Mouse (Mus musculus) heart, embryonic 16.5 days (tissue): ENCODE results near the gene Tsga10ip. TPM values are rescaled to one million over a fixed set of nuclear protein-coding genes. Genes with fewer than 3 reads are reported as not detected.
"Not testable (repeated sequence)": the region's sequence is repeated elsewhere in the genome, so short reads cannot be mapped to it uniquely, and the experiment has no call there.

ENCODE experiments used
- ATAC-seq: fragments of 200-750 bp; cut with Nextera tagmentation; replicated peaks from 2 replicates; pipeline ENCODE4 v1.8.0; 2017; ENCODE audit warnings: moderate number of reproducible peaks; ENCODE audit not compliant: insufficient read depth, low FRiP score; ENCODE audit errors: extremely low read depth
- H3K27ac ChIP-seq: fragments of 300-500 bp; sonication (generic); 2 replicates; pipeline ENCODE4 v1.5.1; 2014; ENCODE audit warnings: mild to moderate bottlenecking, low read length, control low read depth, moderate library complexity
- H3K27me3 ChIP-seq: fragments of 300-500 bp; sonication (generic); 2 replicates; pipeline ENCODE4 v1.6.1; 2014; ENCODE audit warnings: low read length, mixed read lengths; ENCODE audit not compliant: control insufficient read depth, insufficient read depth
- H3K36me3 ChIP-seq: fragments of 300-500 bp; sonication (generic); 2 replicates; pipeline ENCODE4 v1.6.1; 2014; ENCODE audit not compliant: control insufficient read depth, insufficient read depth
- H3K4me1 ChIP-seq: fragments of 300-500 bp; sonication (generic); 2 replicates; pipeline ENCODE4 v1.6.1; 2014; ENCODE audit warnings: low read length, mixed read lengths; ENCODE audit not compliant: control insufficient read depth, insufficient read depth
- H3K4me2 ChIP-seq: fragments of 300-500 bp; sonication (generic); 2 replicates; pipeline ENCODE4 v1.6.1; 2014; ENCODE audit warnings: low read depth, mild to moderate bottlenecking, control low read depth, low read length
- H3K4me3 ChIP-seq: fragments of 300-500 bp; sonication (generic); 2 replicates; pipeline ENCODE4 v1.5.1; 2014; ENCODE audit warnings: mild to moderate bottlenecking, control low read depth, low read length
- H3K9ac ChIP-seq: fragments of 300-500 bp; sonication (generic); 2 replicates; pipeline ENCODE4 v1.6.1; 2014; ENCODE audit warnings: low read length, control low read depth
- H3K9me3 ChIP-seq: fragments of 300-500 bp; sonication (generic); replicated peaks from 2 replicates; pipeline ENCODE4 v1.6.1; 2016; ENCODE audit warnings: low read length; ENCODE audit not compliant: control insufficient read depth
- WGBS: fragments of 180-500 bp; shearing (Covaris S2); extraction: QIAGEN DNeasy Blood & Tissue Kit; methylation state at CpG from one replicate; pipeline ENCODE4 v1.1.7; 2014; 5-methylcytosine and 5-hydroxymethylcytosine counted together
- polyA plus RNA-seq: library from polyadenylated mRNA; unstranded; fragments of >200 nt; fragmentation: Nextera tagmentation; extraction: Ambion mirVana; gene quantifications from 2 replicates; pipeline ENCODE4 v1.2.1, GENCODE M21; 2015

The Tsga10ip gene
- polyA plus RNA-seq, 1 experiment from 2014 or later, result 2.1 TPM

- H3K27ac ChIP-seq, result peak overlapping the region; percentile 99
- peaks cover 25% of the 10 kb centered on the region for H3K4me1 ChIP-seq
- peak; percentile 77 for ATAC-seq
- peak overlapping the region; percentile 71 for H3K4me2 ChIP-seq
- not testable (repeated sequence) for H3K36me3 ChIP-seq, H3K27me3 ChIP-seq, H3K9me3 ChIP-seq
- peak overlapping the region; percentile 80 for H3K4me3 ChIP-seq
- WGBS, result 11% methylated on average over 20 of the region's 25 CpGs
- peak overlapping the region; percentile 79 for H3K9ac ChIP-seq
Measured at GRCm38 (mm10) chr19:5406531-5407126, 4.3 kb upstream of the Tsga10ip start.

- H3K36me3 ChIP-seq, result no peaks in the 10 kb centered on the region
- WGBS, result 16% methylated on average over 7 of the region's 7 CpGs
- no peaks in the 10 kb centered on the region for H3K27me3 ChIP-seq
- H3K27ac ChIP-seq, result peak overlapping the region; percentile 61
- H3K4me3 ChIP-seq, result peak overlapping the region; percentile 49
- no peaks in the 10 kb centered on the region for H3K9me3 ChIP-seq
- H3K4me1 ChIP-seq, result peaks cover 25% of the 10 kb centered on the region
- H3K4me2 ChIP-seq, result peak overlapping the region; percentile 71
- peak overlapping the region; percentile 63 for H3K9ac ChIP-seq
- no peak for ATAC-seq
Measured at GRCm38 (mm10) chr19:5405924-5406323, 3.6 kb upstream of the Tsga10ip start.

DNA sequence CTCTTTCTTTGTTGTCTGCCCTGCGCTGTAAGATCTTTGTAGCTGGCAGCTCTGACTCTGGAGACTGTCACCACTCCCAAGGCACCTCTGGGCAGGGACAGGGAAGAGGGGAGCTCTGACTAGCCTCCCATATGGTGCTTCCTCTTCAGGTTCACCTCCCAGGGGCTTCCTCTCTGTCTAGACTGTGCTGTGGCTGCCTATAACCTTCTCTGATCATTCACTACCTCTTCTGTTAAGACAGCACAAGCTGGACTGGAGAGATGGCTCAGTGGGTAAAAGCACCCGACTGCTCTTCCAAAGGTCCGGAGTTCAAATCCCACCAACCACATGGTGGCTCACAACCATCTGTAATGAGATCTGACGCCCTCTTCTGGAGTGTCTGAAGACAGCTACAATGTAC lies 1.3 kb downstream of the Tsga10ip start:
- H3K9ac ChIP-seq, H3K27me3 ChIP-seq, H3K9me3 ChIP-seq, H3K4me2 ChIP-seq, H3K4me1 ChIP-seq, H3K27ac ChIP-seq, ATAC-seq, H3K4me3 ChIP-seq, H3K36me3 ChIP-seq: not testable (repeated sequence)
- 61% methylated on average over 4 of the region's 4 CpGs for WGBS

DNA sequence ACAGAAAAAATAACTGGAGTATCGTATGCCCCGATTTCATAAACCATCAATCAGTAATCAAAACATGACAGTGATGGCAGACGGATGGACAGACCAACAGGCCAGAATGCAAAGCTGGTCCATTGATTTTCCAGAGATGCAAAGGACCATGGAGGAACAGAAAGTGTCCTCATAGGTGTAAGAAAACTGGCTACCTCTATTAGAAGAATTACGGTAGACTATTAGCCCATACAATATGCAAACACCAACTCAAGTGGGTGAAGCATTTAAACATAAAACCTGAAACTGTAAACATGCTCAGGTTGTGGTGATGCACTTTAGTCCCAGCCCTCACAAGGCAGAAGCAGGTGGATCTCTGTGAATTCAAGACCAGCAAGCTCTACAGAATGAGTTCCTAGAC lies 7.0 kb downstream of the Tsga10ip start:
- H3K9me3 ChIP-seq, result no peaks in the 10 kb centered on the region
- no peak overlapping the region for H3K9ac ChIP-seq
- no peaks in the 10 kb centered on the region for H3K36me3 ChIP-seq
- no peaks in the 10 kb centered on the region for H3K27me3 ChIP-seq
- H3K4me2 ChIP-seq, result no peak overlapping the region
- 66% methylated on average over 4 of the region's 4 CpGs for WGBS
- no peak overlapping the region for H3K4me3 ChIP-seq
- H3K27ac ChIP-seq, result no peak overlapping the region
- H3K4me1 ChIP-seq, result peaks cover 5% of the 10 kb centered on the region
- ATAC-seq, result no peak

- no peak overlapping the region for H3K4me3 ChIP-seq
- no peak for ATAC-seq
- no peak overlapping the region for H3K27ac ChIP-seq
- H3K36me3 ChIP-seq, result no peaks in the 10 kb centered on the region
- H3K27me3 ChIP-seq, result no peaks in the 10 kb centered on the region
- 47% methylated on average over 10 of the region's 10 CpGs for WGBS
- H3K9me3 ChIP-seq, result no peaks in the 10 kb centered on the region
- H3K4me1 ChIP-seq, result peaks cover 17% of the 10 kb centered on the region
- no peak overlapping the region for H3K4me2 ChIP-seq
- H3K9ac ChIP-seq, result no peak overlapping the region
Measured at GRCm38 (mm10) chr19:5394168-5394567, 8.2 kb downstream of the Tsga10ip start.

- no peak overlapping the region for H3K9ac ChIP-seq
- H3K4me3 ChIP-seq, result no peak overlapping the region
- ATAC-seq, result no peak
- peak overlapping the region; percentile 56 for H3K27ac ChIP-seq
- H3K36me3 ChIP-seq, result no peaks in the 10 kb centered on the region
- WGBS, result 23% methylated on average over 4 of the region's 4 CpGs
- no peaks in the 10 kb centered on the region for H3K9me3 ChIP-seq
- no peaks in the 10 kb centered on the region for H3K27me3 ChIP-seq
- H3K4me2 ChIP-seq, result no peak overlapping the region
- H3K4me1 ChIP-seq, result peaks cover 17% of the 10 kb centered on the region
Measured at GRCm38 (mm10) chr19:5392892-5393291, 9.4 kb downstream of the Tsga10ip start.

DNA sequence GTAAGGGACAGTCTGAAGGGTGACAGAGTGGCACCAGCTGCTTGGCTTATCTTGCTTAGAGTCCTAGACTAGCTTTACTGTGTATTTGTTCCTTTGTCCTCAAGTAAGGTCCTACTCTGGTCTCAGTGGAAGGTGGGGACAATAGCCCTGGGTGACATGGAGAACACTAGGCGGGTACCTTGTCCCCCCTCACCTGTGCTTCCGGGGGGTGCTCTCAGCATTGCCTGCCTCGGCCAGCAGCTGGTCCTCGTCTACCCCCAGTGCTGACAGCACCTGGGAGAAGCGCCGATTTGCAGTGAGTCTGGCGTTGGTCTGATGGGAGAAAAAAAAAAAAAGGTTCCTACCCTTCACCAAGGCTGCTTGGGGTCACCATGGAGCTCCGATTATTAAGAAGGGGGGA lies 11.9 kb downstream of the Tsga10ip start:
- no peak for ATAC-seq

GRCm38 (mm10) chr19:5389647-5390046 lies 12.7 kb downstream of the Tsga10ip start:
- Histone ChIP-seq H3K9ac (peak overlapping the region; percentile 88), H3K36me3 (peaks cover 9% of the 10 kb centered on the region), H3K4me2 (peak overlapping the region; percentile 90), H3K27ac (peak overlapping the region; percentile 88), H3K27me3 (no peaks in the 10 kb centered on the region), H3K4me1 (peaks cover 32% of the 10 kb centered on the region), H3K9me3 (no peaks in the 10 kb centered on the region), H3K4me3 (peak overlapping the region; percentile 99)
- 20% methylated on average over 12 of the region's 12 CpGs for WGBS
- no peak for ATAC-seq

More for the DNA sequence above, 11.9 kb downstream of the Tsga10ip start:
- WGBS, result 43% methylated on average over 8 of the region's 8 CpGs
- peak overlapping the region; percentile 90 for H3K4me2 ChIP-seq
- H3K27me3 ChIP-seq, result no peaks in the 10 kb centered on the region
- peaks cover 2% of the 10 kb centered on the region; the same call in 1 of the 2 replicates for H3K36me3 ChIP-seq
- peak overlapping the region; percentile 99 for H3K4me3 ChIP-seq
- peak overlapping the region; percentile 88 for H3K9ac ChIP-seq
- H3K27ac ChIP-seq, result peak overlapping the region; percentile 88
- H3K4me1 ChIP-seq, result peaks cover 32% of the 10 kb centered on the region
- no peaks in the 10 kb centered on the region for H3K9me3 ChIP-seq

DNA sequence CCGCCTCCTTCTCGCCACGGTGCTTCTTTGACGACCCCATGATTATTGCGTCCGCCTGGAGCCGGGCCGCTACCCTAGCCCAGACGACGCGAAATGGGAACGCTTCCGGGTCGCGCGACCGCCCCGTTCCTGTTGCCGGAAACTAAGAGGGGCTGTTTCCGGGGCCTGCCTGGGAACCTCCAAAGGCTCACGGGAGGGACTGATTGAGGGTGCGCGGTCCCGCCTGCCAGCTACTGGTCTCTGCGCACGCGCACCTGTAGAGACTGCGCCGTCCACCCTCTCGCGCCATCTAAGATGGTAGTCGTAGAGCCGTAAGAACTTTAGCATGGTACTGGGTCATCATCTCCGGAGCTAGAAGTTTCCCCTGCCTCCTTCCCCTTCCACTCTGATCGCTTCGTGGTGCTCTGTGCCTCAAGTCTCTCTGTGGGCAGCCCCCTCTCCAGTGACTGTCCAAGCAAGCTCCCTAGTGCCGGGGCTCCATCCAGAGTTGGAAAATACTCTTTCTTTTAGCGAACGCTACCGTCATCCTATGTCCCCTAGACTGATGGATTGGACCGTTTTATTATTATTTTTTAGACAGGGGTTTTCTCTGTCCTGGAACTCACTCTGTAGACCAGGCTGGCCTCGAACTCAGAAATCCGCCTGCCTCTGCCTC lies 13.6 kb downstream of the Tsga10ip start, which contains the start of gene Sart1:
Gene Sart1, minus strand, starts transcription at position 116 of the 655 bp plus-strand sequence.
- Histone ChIP-seq H3K4me2 (peak within 1 kb of the TSS; percentile 95), H3K4me1 (peaks cover 32% of the 10 kb centered on the region), H3K9me3 (no peaks in the 10 kb centered on the region), H3K27ac (peak within 1 kb of the TSS; percentile 88), H3K4me3 (peak within 1 kb of the TSS; percentile 99), H3K36me3 (peaks cover 15% of the 10 kb centered on the region), H3K27me3 (no peaks in the 10 kb centered on the region), H3K9ac (peak within 1 kb of the TSS; percentile 95)
- ATAC-seq, result peak; percentile 96
- 1% methylated on average over 43 of the region's 43 CpGs for WGBS
